Mouse (Mus musculus) lung, adult 2 months (tissue): ENCODE data around the gene Rtp4. TPM values are rescaled to one million over a fixed set of nuclear protein-coding genes. Genes with fewer than 3 reads are reported as not detected.

ENCODE experiments used
- DNase-seq: peaks from one replicate; pipeline ENCODE4 v3.0.0; 2022
- H3K4me1 ChIP-seq: fragments of 200-500 bp; 2 replicates; pipeline ENCODE4 v1.6.1; 2011; ENCODE audit warnings: low read length; ENCODE audit not compliant: control insufficient read depth, insufficient read depth
- H3K4me3 ChIP-seq: fragments of 200-500 bp; replicated peaks from 2 replicates; pipeline ENCODE3; 2011; ENCODE audit warnings: low read depth, mild to moderate bottlenecking, control low read depth, low read length; ENCODE audit errors: extremely low read depth
- CTCF ChIP-seq: fragments of 200-500 bp; IDR thresholded peaks from 2 replicates; pipeline ENCODE4 v1.5.1; 2011; ENCODE audit warnings: mild to moderate bottlenecking, low read length, control low read depth; ENCODE audit not compliant: insufficient read depth
- POLR2A ChIP-seq: fragments of 200-500 bp; IDR thresholded peaks from 2 replicates; pipeline ENCODE4 v1.6.1; 2011; ENCODE audit warnings: low read depth, mild to moderate bottlenecking, control low read depth, low read length, borderline replicate concordance; ENCODE audit errors: extremely low read depth
- WGBS: fragments of 180-500 bp; shearing (Covaris S2); methylation state at CpG from one replicate; pipeline ENCODE4 v1.1.7; 2018; 5-methylcytosine and 5-hydroxymethylcytosine counted together
- polyA plus RNA-seq: library from polyadenylated mRNA; depleted of rRNA; stranded (reverse); fragments of >200 nt; gene quantifications from 2 replicates; pipeline ENCODE4 v1.2.3, GENCODE M21; 2012

Rtp4 gene
- polyA plus RNA-seq, 1 experiment = 21.3 TPM

- H3K4me1 ChIP-seq = no peaks in the 10 kb centered on the region
- no peak for DNase-seq
- WGBS = 78% methylated on average over 2 of the region's 2 CpGs
- TF ChIP-seq POLR2A (no peak), CTCF (no peak)
- no peak overlapping the region for H3K4me3 ChIP-seq
Observed at GRCm38 (mm10) chr16:23557669-23558068, 37.6 kb downstream of the Rtp4 start.

GRCm38 (mm10) chr16:23568369-23568958 is 48.4 kb downstream of the Rtp4 start:
- Histone ChIP-seq H3K4me3 (no peak overlapping the region), H3K4me1 (no peaks in the 10 kb centered on the region)
- no peak for DNase-seq
- TF ChIP-seq POLR2A (no peak), CTCF (no peak)
- WGBS = 69% methylated on average over 4 of the region's 4 CpGs

GRCm38 (mm10) chr16:23574561-23574960 is 54.5 kb downstream of the Rtp4 start:
- no peaks in the 10 kb centered on the region for H3K4me1 ChIP-seq
- 92% methylated on average over 2 of the region's 2 CpGs for WGBS
- TF ChIP-seq CTCF = no peak
- no peak for TF ChIP-seq POLR2A
- DNase-seq = no peak
- H3K4me3 ChIP-seq = no peak overlapping the region

- 58% methylated on average over 5 of the region's 5 CpGs for WGBS
- DNase-seq = no peak
- Histone ChIP-seq H3K4me3 (no peak overlapping the region), H3K4me1 (no peaks in the 10 kb centered on the region)
- TF ChIP-seq CTCF (no peak), POLR2A (no peak)
Observed at GRCm38 (mm10) chr16:23591119-23592105, 71.3 kb downstream of the Rtp4 start.

GRCm38 (mm10) chr16:23592501-23592900 is 72.4 kb downstream of the Rtp4 start:
- DNase-seq = no peak
- H3K4me1 ChIP-seq = no peaks in the 10 kb centered on the region
- no peak overlapping the region for H3K4me3 ChIP-seq
- TF ChIP-seq CTCF (no peak), POLR2A (no peak)

- WGBS = 86% methylated on average over 3 of the region's 3 CpGs
- Histone ChIP-seq H3K4me3 (no peak overlapping the region), H3K4me1 (no peaks in the 10 kb centered on the region)
- TF ChIP-seq POLR2A (no peak), CTCF (no peak)
- no peak for DNase-seq
Observed at GRCm38 (mm10) chr16:23596696-23597095, 76.6 kb downstream of the Rtp4 start.

- no peak for DNase-seq
- H3K4me3 ChIP-seq = no peak overlapping the region
- TF ChIP-seq CTCF (no peak), POLR2A (no peak)
Observed at GRCm38 (mm10) chr16:23597968-23598367, 77.9 kb downstream of the Rtp4 start.

GRCm38 (mm10) chr16:23606220-23606619 is 86.1 kb downstream of the Rtp4 start:
- WGBS = 61% methylated on average over 2 of the region's 2 CpGs
- no peaks in the 10 kb centered on the region for H3K4me1 ChIP-seq
- DNase-seq = no peak
- H3K4me3 ChIP-seq = no peak overlapping the region
- TF ChIP-seq POLR2A = no peak
- TF ChIP-seq CTCF = no peak

More at GRCm38 (mm10) chr16:23597968-23598367, 77.9 kb downstream of the Rtp4 start:
- no peaks in the 10 kb centered on the region for H3K4me1 ChIP-seq

- no peak overlapping the region for H3K4me3 ChIP-seq
- DNase-seq = no peak
- TF ChIP-seq POLR2A (no peak), CTCF (no peak)
Observed at GRCm38 (mm10) chr16:23606651-23607050, 86.6 kb downstream of the Rtp4 start.

GRCm38 (mm10) chr16:23607911-23608410 is 87.9 kb downstream of the Rtp4 start:
- TF ChIP-seq POLR2A (no peak), CTCF (no peak)
- H3K4me3 ChIP-seq = no peak overlapping the region
- WGBS = 23% methylated on average over 1 of the region's 1 CpGs
- DNase-seq = no peak
- H3K4me1 ChIP-seq = 0 out of 2 replicates have a peak, but pooled peaks cover 3% of the 10 kb centered on the region

More at GRCm38 (mm10) chr16:23606651-23607050, 86.6 kb downstream of the Rtp4 start:
- 90% methylated on average over 7 of the region's 7 CpGs for WGBS
- no peaks in the 10 kb centered on the region for H3K4me1 ChIP-seq
